Mouse (Mus musculus): ENCODE data around the gene Spef2.

GRCm38 (mm10) chr15:9714574-9715458 lies 33.9 kb downstream of the Spef2 start:
- TF ChIP-seq CTCF (IDR thresholded peaks at IDR 0.05) (no peak), POLR2A (IDR thresholded peaks at IDR 0.05; ENCODE audit: insufficient read depth, low read depth, low read length) (no peak)
